Mouse (Mus musculus) forebrain, embryonic 15.5 days (tissue): Measurements from ENCODE around the gene Zcchc13. TPM values are rescaled to one million over a fixed set of nuclear protein-coding genes. Genes with fewer than 3 reads are reported as not detected.
"Not testable (repeated sequence)": the region's sequence is repeated elsewhere in the genome, so short reads cannot be mapped to it uniquely, and the experiment has no call there.

ENCODE experiments used
- ATAC-seq: fragments of 200-750 bp; cut with Nextera tagmentation; replicated peaks from 2 replicates; pipeline ENCODE4 v1.8.0; 2017; ENCODE audit warnings: mild to moderate bottlenecking, moderate TSS enrichment, moderate library complexity
- H3K27ac ChIP-seq: fragments of 300-500 bp; sonication (generic); replicated peaks from 2 replicates; pipeline ENCODE4 v1.5.1; 2015; ENCODE audit warnings: mild to moderate bottlenecking, inconsistent platforms
- H3K27me3 ChIP-seq: fragments of 300-500 bp; sonication (generic); 2 replicates; pipeline ENCODE4 v1.6.1; 2015; ENCODE audit warnings: inconsistent platforms
- H3K36me3 ChIP-seq: fragments of 300-500 bp; sonication (generic); 2 replicates; pipeline ENCODE4 v1.6.1; 2015; ENCODE audit warnings: mild to moderate bottlenecking, inconsistent platforms
- H3K4me1 ChIP-seq: fragments of 300-500 bp; sonication (generic); 2 replicates; pipeline ENCODE4 v1.6.1; 2015; ENCODE audit warnings: inconsistent platforms
- H3K4me2 ChIP-seq: fragments of 300-500 bp; sonication (generic); replicated peaks from 2 replicates; pipeline ENCODE4 v1.6.1; 2015; ENCODE audit warnings: mild to moderate bottlenecking, inconsistent platforms
- H3K4me3 ChIP-seq: fragments of 300-500 bp; sonication (generic); 2 replicates; pipeline ENCODE4 v1.5.1; 2015; ENCODE audit warnings: mild to moderate bottlenecking, inconsistent platforms
- H3K9ac ChIP-seq: fragments of 300-500 bp; sonication (generic); replicated peaks from 2 replicates; pipeline ENCODE4 v1.6.1; 2015; ENCODE audit warnings: mild to moderate bottlenecking, inconsistent platforms
- H3K9me3 ChIP-seq: fragments of 300-500 bp; sonication (generic); 2 replicates; pipeline ENCODE4 v1.6.1; 2016; ENCODE audit warnings: inconsistent platforms
- WGBS: fragments of 180-500 bp; shearing (Covaris S2); methylation state at CpG from one replicate; pipeline ENCODE4 v1.1.7; 2015; ENCODE audit warnings: mixed read lengths; 5-methylcytosine and 5-hydroxymethylcytosine counted together
- polyA plus RNA-seq: library from polyadenylated mRNA; unstranded; fragments of >200 nt; fragmentation: Nextera tagmentation; extraction: Ambion mirVana; gene quantifications from 2 replicates; pipeline ENCODE4 v1.2.1, GENCODE M21; 2015

Zcchc13 gene
- polyA plus RNA-seq, 1 experiment from 2014 or later = not detected

- no peaks in the 10 kb centered on the region for H3K36me3 ChIP-seq
- no peaks in the 10 kb centered on the region for H3K4me1 ChIP-seq
- 23% methylated on average over 2 of the region's 2 CpGs for WGBS
- no peaks in the 10 kb centered on the region for H3K9me3 ChIP-seq
- ATAC-seq = no peak
- H3K4me3 ChIP-seq = no peak overlapping the region
- H3K27me3 ChIP-seq = 0 out of 2 replicates have a peak, but pooled peaks cover 3% of the 10 kb centered on the region
- H3K4me2 ChIP-seq = no peak overlapping the region
- no peak overlapping the region for H3K9ac ChIP-seq
- H3K27ac ChIP-seq = no peak overlapping the region
Observed at GRCm38 (mm10) chrX:103653021-103653420, 22.6 kb downstream of the Zcchc13 start.

GRCm38 (mm10) chrX:103658985-103659384 lies 28.6 kb downstream of the Zcchc13 start:
- no peak overlapping the region for H3K27ac ChIP-seq
- H3K27me3 ChIP-seq = no peaks in the 10 kb centered on the region
- no peak overlapping the region for H3K9ac ChIP-seq
- no peak overlapping the region for H3K4me2 ChIP-seq
- 43% methylated on average over 4 of the region's 4 CpGs for WGBS
- ATAC-seq = no peak
- no peaks in the 10 kb centered on the region for H3K9me3 ChIP-seq
- H3K4me1 ChIP-seq = no peaks in the 10 kb centered on the region
- H3K4me3 ChIP-seq = no peak overlapping the region
- H3K36me3 ChIP-seq = no peaks in the 10 kb centered on the region

DNA sequence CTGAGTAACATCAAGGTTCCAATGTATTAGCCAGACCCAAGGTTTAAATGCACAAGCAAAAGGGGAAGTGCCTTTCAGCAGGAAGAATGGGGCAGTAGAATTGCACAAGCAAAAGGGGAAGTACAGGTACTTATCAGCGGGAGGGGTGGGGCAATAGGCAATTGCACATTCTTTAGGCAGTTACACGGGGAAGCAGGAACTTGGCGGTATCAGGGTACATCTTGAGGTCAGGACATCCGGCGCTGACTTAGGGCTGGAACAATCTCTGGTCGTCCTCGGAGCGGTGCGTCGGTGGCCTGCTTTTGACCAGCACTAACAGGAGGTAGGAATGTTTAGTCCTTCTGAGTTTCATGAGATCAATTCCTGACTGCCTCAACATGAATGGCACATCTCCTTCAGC lies 34.1 kb downstream of the Zcchc13 start:
- ATAC-seq, H3K4me2 ChIP-seq, H3K4me3 ChIP-seq, H3K36me3 ChIP-seq, H3K9ac ChIP-seq, H3K9me3 ChIP-seq, H3K27ac ChIP-seq, H3K27me3 ChIP-seq, H3K4me1 ChIP-seq: not testable (repeated sequence)
- 93% methylated on average over 10 of the region's 10 CpGs for WGBS

DNA sequence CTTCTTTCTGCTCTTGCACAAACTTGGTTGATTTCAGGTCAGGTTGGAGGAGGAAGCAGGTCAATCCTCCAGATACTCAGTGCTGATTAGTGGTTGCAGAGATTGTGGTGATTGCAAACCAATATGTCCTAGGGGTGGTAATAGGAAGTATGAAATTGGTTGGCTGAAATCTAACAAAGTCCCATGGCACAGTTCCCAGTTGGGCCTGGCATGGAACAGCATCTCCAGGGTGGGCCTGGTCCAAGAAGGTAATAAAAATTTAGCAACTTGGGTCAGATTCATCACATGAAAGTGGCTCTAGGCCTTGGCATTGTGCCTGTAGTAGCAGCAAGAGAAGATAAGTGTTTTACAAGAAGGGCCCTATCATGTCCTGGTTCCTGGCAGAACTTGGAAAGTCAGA lies 39.9 kb downstream of the Zcchc13 start:
- no peaks in the 10 kb centered on the region for H3K4me1 ChIP-seq
- no peak overlapping the region for H3K9ac ChIP-seq
- no peaks in the 10 kb centered on the region for H3K9me3 ChIP-seq
- H3K4me3 ChIP-seq = no peak overlapping the region
- no peaks in the 10 kb centered on the region for H3K27me3 ChIP-seq
- no peaks in the 10 kb centered on the region for H3K36me3 ChIP-seq
- no peak overlapping the region for H3K27ac ChIP-seq
- no peak for ATAC-seq
- no peak overlapping the region for H3K4me2 ChIP-seq

DNA sequence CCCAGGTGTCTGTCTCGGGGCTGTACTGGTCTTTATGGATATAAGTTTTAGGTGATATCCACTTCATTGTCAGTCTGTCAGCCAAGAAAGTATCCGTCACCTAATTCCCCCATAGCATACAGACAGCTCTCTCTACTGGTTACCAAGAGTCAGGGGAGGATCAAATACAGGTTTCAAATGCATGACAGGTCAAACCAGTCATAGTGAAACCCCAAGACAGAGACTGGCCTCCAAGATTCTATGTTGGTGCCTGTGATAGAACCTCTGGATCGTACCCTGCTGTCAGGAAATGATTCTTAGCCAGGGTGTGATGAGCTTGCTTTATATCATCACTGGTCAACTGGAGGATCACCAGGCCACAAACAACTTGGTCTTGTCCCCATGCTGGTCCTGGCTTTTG lies 43.4 kb downstream of the Zcchc13 start:
- no peak for ATAC-seq
- Histone ChIP-seq H3K9ac (no peak overlapping the region), H3K4me1 (no peaks in the 10 kb centered on the region), H3K4me3 (no peak overlapping the region), H3K4me2 (no peak overlapping the region), H3K27ac (no peak overlapping the region), H3K27me3 (no peaks in the 10 kb centered on the region), H3K36me3 (no peaks in the 10 kb centered on the region), H3K9me3 (no peaks in the 10 kb centered on the region)
- WGBS = 77% methylated on average over 3 of the region's 3 CpGs

DNA sequence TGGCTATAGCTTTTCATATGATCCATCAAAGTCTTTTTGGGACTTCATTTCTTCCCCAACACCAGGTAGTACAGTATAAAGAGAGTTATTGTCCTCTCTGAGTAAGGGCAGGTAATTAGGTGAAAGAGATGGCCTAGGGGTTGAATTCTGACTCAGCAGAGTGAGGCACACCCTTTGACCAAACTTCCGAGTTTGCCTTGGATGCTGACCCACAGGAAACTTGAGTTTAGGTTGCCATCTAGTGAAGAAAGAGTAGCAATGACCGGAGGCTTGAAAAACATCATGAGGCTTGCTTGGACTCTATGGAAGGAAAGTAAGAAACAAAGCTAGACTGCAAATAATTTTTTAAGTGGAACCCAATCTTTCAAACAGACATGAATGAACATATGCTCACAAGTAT lies 44.3 kb downstream of the Zcchc13 start:
- 29% methylated on average over 2 of the region's 2 CpGs for WGBS
- H3K4me2 ChIP-seq = no peak overlapping the region
- no peak overlapping the region for H3K9ac ChIP-seq
- ATAC-seq = no peak
- no peaks in the 10 kb centered on the region for H3K36me3 ChIP-seq
- H3K27me3 ChIP-seq = 0 out of 2 replicates have a peak, but pooled peaks cover 2% of the 10 kb centered on the region
- H3K4me1 ChIP-seq = no peaks in the 10 kb centered on the region
- no peak overlapping the region for H3K27ac ChIP-seq
- H3K4me3 ChIP-seq = no peak overlapping the region
- no peaks in the 10 kb centered on the region for H3K9me3 ChIP-seq

Other genes with a start within 250 kb of the Zcchc13 start
- gene Tsx, start 216.1 kb upstream of the Zcchc13 start, polyA plus RNA-seq = 0.47 and 0.73 TPM in 2 replicates
- gene Gm26992, start 208.6 kb upstream of the Zcchc13 start, polyA plus RNA-seq = not detected in 2 replicates
- 28.9 and 29.8 TPM in 2 replicates for gene Slc16a2, start 191.4 kb downstream of the Zcchc13 start, polyA plus RNA-seq